Mouse (Mus musculus) induced T-regulatory cell, adult 2 months (primary cell): ENCODE results near the gene Flrt1.
"Not testable (repeated sequence)": the region's sequence is repeated elsewhere in the genome, so short reads cannot be mapped to it uniquely, and the experiment has no call there.

ENCODE experiments used
- DNase-seq: peaks from one replicate; pipeline ENCODE4 v3.0.0-alpha.2; 2012; ENCODE audit warnings: low read depth

Flrt1 gene

GRCm38 (mm10) chr19:7103349-7103992, 2.1 kb downstream of the Flrt1 start:
- no peak for DNase-seq

DNA sequence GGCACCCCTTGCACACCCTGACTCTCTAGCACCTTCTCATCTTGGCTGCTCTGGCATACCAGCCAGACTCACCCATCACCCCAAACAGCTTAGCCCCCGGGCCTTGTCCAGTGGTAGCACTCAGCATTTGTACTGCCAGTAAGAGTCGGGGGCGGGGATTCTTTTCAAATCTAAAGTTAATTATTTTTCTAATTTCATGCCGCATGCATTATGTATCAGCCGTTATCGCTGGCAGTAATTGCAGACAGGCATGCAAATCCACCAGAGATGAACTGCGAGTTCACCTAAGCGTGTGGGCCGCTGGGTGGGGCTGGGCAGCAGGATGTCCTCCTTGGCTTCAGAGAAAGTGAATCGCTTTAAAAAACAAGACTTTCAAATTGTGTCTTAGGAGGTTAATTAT, 3.5 kb downstream of the Flrt1 start:
- no peak for DNase-seq

DNA sequence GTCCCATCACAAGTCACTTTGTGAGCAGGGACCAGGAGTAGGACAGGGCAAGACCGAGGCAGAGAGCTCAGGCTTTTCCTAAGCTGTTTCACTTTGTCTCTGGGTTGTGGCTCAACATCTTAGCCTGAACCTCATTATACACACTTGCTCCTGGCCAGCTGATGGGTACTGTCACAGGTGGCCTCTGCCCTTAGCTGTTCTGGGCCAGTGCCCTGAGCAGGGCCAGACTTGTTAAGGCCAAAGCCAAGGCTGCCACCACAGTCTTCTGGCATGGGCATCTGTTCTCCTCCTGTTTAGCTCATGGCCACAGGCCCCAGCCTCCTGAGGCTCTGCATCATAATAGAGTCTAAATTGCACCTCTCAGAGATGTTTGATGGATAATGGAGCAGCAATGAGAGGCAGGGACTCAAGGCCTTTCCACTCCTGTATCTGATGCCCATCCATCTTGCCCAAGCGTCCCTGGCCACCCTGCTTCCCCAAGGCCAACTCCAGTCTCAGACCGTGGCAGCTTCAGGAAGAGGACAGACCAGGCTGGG, 5.8 kb downstream of the Flrt1 start:
- no peak for DNase-seq

GRCm38 (mm10) chr19:7092756-7093155, 12.8 kb downstream of the Flrt1 start:
- DNase-seq = no peak

- no peak for DNase-seq
Observed at GRCm38 (mm10) chr19:7091448-7092050, 14.0 kb downstream of the Flrt1 start.

GRCm38 (mm10) chr19:7090369-7091064, 15.0 kb downstream of the Flrt1 start:
- no peak for DNase-seq

DNA sequence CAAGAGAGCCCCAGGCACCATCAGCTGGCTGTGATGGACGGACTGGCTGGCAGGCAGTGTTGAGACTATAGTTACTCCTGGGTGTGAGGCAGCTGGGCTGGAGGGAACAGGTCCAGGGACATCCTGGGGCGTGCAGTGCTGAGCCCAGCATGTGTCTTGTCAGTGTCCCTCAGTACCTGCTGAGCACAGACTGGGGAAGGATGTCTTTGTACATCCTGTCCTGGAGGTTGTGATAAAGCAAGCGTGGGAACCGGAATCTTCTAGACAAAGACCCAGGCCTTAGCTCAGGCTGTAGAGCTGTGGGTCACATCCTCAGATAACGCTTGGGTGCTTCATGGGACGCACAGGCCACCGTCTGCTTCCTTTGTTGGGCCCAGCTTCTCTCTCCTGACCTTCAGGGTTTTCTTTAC, 15.7 kb downstream of the Flrt1 start:
- no peak for DNase-seq

GRCm38 (mm10) chr19:7089050-7089449, 16.5 kb downstream of the Flrt1 start:
- DNase-seq = no peak

DNA sequence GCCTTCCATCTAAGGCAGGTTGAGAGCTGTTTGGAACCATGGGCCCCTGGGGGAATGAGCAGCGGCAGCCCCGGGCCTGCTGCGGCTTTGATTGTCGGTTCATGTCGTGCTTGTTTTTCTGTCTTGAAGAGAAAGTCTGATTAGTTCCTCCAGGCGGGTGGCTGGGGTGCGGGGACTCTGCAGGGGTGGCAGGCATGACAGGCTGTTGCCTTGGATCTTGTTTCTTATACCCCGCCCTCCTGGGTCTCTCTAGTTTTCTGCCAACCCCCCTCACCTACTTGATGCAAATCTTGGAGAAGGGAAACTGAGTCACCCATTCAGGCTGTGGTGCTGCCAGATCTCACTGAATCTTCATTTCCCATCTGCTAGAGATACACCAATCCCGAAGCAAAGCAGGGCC, 17.0 kb downstream of the Flrt1 start:
- DNase-seq = no peak

DNA sequence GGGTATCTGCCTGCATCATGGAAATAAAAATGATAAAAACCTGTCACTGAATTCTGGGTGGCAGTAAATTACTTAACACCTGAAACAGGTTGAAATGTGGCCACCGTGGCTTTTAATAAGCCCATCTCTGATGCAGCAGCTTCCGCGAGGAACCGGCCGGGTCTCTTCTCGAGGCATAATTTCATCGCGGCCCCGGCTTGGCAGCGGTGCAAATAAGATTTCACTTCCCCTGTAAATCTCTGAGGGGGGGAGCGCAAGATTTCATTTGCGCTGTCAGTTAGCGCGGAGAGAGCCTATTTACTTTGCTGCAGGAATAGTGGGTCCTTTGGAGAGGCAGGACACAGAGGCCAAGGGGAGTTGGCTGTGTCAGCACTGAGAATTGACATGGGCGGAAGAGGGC, 20.8 kb downstream of the Flrt1 start:
- DNase-seq = no peak

GRCm38 (mm10) chr19:7083035-7083794, 22.3 kb downstream of the Flrt1 start:
- DNase-seq = no peak

GRCm38 (mm10) chr19:7081516-7082266, 23.8 kb downstream of the Flrt1 start:
- no peak for DNase-seq

- no peak for DNase-seq
Observed at GRCm38 (mm10) chr19:7078271-7078670, 27.3 kb downstream of the Flrt1 start.

DNA sequence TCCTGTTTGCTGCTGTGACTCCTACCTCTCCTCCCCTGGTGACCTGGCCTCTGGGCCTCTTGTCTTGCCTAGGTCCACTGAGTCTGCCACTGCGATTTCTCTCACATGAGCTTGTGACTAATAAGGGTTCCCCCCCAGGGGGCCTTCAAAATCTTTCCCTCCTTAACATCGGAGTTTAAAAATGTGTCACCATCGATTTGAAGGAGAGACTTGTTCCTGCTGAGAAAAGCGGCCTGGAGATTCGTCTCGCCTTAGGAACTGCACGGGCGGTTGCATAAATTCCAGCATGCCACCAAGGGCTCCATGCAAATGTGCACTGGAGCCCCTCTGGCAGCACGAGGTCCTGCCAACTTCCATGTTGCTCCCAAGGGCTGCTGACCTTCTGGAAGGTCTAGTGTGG, 27.9 kb downstream of the Flrt1 start:
- no peak for DNase-seq

- DNase-seq = not testable (repeated sequence)
Observed at GRCm38 (mm10) chr19:7075336-7075735, 30.2 kb downstream of the Flrt1 start.

- DNase-seq = no peak
Observed at GRCm38 (mm10) chr19:7073997-7074781, 31.3 kb downstream of the Flrt1 start.

- DNase-seq = no peak
Observed at GRCm38 (mm10) chr19:7072221-7072620, 33.3 kb downstream of the Flrt1 start.

- no peak for DNase-seq
Observed at GRCm38 (mm10) chr19:7070775-7071174, 34.8 kb downstream of the Flrt1 start.

DNA sequence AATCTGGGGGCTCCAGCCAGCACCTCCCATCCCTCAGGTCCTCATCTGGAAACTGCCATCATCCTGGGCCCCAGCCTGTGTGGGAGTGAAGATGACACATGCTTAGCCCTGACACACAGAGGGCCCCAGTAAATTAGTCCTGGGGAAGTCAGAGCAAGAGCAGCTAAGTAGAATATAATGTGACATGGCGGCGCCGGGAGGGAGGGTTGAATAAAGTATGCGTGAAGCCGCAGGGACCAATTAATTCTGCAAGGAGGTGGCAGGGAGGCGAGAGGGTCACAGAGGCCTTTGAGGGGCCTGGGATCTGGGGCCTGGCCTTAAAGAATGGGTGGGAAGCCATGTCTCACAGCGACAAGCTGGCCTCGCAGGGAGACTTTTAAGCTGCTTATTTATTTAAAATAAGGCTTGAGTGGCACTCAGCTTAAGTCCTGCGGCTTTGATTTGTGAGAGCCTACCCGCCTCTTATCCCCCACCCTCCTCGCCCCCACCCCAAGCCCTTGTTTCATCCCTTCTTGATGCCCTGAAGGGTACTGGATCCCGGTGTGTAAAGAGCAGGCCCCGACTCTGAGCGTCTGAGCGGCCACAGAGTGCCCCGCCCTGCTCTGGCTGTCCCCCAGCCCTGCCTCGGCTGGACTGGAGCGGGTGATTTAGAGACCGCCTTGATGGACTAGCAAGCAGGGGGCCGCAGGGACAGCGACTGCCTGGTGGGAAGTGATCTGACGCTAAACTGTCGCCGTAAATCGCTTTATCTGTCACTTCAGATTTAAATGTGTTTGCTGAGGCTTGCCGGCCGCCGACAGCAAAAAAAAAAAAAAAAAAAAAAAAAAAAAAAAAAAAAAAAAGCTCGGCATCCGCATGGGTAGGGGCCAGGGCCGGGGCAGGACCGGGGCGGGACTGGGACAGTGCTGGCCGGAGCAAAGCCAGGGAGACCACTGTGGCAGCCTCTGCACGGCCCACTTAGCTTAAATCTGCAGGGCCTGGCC, 35.5 kb downstream of the Flrt1 start:
- DNase-seq = no peak
